Mouse (Mus musculus) frontal cortex, adult 2 months (tissue): ENCODE measurements around the gene Ltbp1. TPM values are rescaled to one million over a fixed set of nuclear protein-coding genes. Genes with fewer than 3 reads are reported as not detected.
A peak's percentile ranks its signal among the peaks of the same experiment; 100 is the strongest.

ENCODE experiments used
- DNase-seq, 2 experiments: peaks; one replicate each; pipeline ENCODE4 v3.0.0; 2022; ENCODE audit warnings: low spot score in 1 of 2; ENCODE audit errors: extremely low spot score in 1 of 2
- polyA plus RNA-seq: library from polyadenylated mRNA; depleted of rRNA; stranded (reverse); fragments of >200 nt; gene quantifications from 2 replicates; pipeline ENCODE4 v1.2.3, GENCODE M21; 2012

Ltbp1 gene
- polyA plus RNA-seq, 1 experiment = 6.9 TPM

GRCm38 (mm10) chr17:75055235-75055634 is 49.9 kb downstream of the Ltbp1 start:
- no peak for DNase-seq

- DNase-seq = no peak
These were observed 50.6 kb downstream of the Ltbp1 start for GRCm38 (mm10) chr17:75055961-75056360.

- DNase-seq = no peak
These were observed 51.3 kb downstream of the Ltbp1 start for GRCm38 (mm10) chr17:75056631-75057030.

- DNase-seq = no peak
These were observed 61.0 kb downstream of the Ltbp1 start for GRCm38 (mm10) chr17:75066340-75066739.

GRCm38 (mm10) chr17:75067314-75067713 is 61.9 kb downstream of the Ltbp1 start:
- no peak for DNase-seq

GRCm38 (mm10) chr17:75069232-75069631 is 63.9 kb downstream of the Ltbp1 start:
- no peak for DNase-seq

GRCm38 (mm10) chr17:75071174-75071573 is 65.8 kb downstream of the Ltbp1 start:
- DNase-seq = no peak

GRCm38 (mm10) chr17:75071749-75072148 is 66.4 kb downstream of the Ltbp1 start:
- DNase-seq = no peak

GRCm38 (mm10) chr17:75073887-75074286 is 68.5 kb downstream of the Ltbp1 start:
- no peak for DNase-seq

GRCm38 (mm10) chr17:75074978-75075699 is 69.8 kb downstream of the Ltbp1 start:
- peak in 1 of 2 experiments; percentile 49 for DNase-seq

GRCm38 (mm10) chr17:75081401-75081800 is 76.0 kb downstream of the Ltbp1 start:
- DNase-seq = no peak

- DNase-seq = no peak
These were observed 77.1 kb downstream of the Ltbp1 start for GRCm38 (mm10) chr17:75082449-75082848.

GRCm38 (mm10) chr17:75087296-75087941 is 82.1 kb downstream of the Ltbp1 start:
- peak; percentile 25 to 83 for DNase-seq

GRCm38 (mm10) chr17:75088232-75088631 is 82.9 kb downstream of the Ltbp1 start:
- DNase-seq = peak in 1 of 2 experiments; percentile 12

GRCm38 (mm10) chr17:75088727-75089126 is 83.4 kb downstream of the Ltbp1 start:
- peak; percentile 72 to 73 for DNase-seq

- no peak for DNase-seq
These were observed 85.2 kb downstream of the Ltbp1 start for GRCm38 (mm10) chr17:75090556-75090955.

- DNase-seq = no peak
These were observed 88.2 kb downstream of the Ltbp1 start for GRCm38 (mm10) chr17:75093563-75093962.

GRCm38 (mm10) chr17:75094591-75094990 is 89.2 kb downstream of the Ltbp1 start:
- no peak for DNase-seq

- DNase-seq = no peak
These were observed 91.4 kb downstream of the Ltbp1 start for GRCm38 (mm10) chr17:75096727-75097126.

- DNase-seq = no peak
These were observed 92.0 kb downstream of the Ltbp1 start for GRCm38 (mm10) chr17:75097367-75097766.

GRCm38 (mm10) chr17:75101215-75101614 is 95.8 kb downstream of the Ltbp1 start:
- DNase-seq = no peak

- no peak for DNase-seq
These were observed 96.6 kb downstream of the Ltbp1 start for GRCm38 (mm10) chr17:75101994-75102393.
